Mouse (Mus musculus) testis, adult 2 months (tissue): ENCODE measurements around the gene Ak2.

ENCODE experiments used
- CTCF ChIP-seq: fragments of 200-500 bp; IDR thresholded peaks from 2 replicates; pipeline ENCODE4 v1.5.1; 2012; ENCODE audit warnings: low read depth, mild to moderate bottlenecking, inconsistent platforms, low read length, moderate library complexity; ENCODE audit not compliant: control insufficient read depth, insufficient read depth, insufficient replicate concordance
- POLR2A ChIP-seq: fragments of 200-500 bp; IDR thresholded peaks from 2 replicates; pipeline ENCODE4 v1.6.1; 2012; ENCODE audit warnings: low read depth, mild to moderate bottlenecking, inconsistent platforms, low read length, moderate library complexity; ENCODE audit not compliant: control insufficient read depth

- TF ChIP-seq CTCF: no peak
- TF ChIP-seq POLR2A: no peak
These were observed 30.3 kb upstream of the Ak2 start for GRCm38 (mm10) chr4:128961301-128962028.
